Mouse (Mus musculus): Measurements from ENCODE around the gene Tenm4.

DNA sequence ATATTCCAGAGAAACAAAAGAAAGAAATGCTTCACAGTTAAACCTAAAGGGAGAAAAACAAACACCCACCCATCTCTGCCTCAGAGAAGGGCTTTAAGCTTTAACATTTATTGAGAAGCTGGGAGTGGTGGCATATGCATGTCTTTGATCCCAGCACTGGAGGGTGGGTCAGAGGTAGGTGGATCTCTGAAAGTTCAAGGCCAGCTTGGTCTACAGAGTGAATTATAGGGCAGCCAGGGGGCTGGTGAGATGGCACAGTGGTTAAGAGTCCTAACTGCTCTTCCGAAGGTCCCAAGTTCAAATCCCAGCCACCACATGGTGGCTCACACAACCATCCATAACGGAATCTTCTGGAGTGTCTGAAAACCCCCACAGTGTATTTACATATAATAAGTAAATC, 581.7 kb downstream of the Tenm4 start:
- TF ChIP-seq CTCF (IDR thresholded peaks at IDR 0.05; ENCODE audit: low read depth): no peak
- no peak for TF ChIP-seq EP300 (IDR thresholded peaks at IDR 0.05; ENCODE audit: low read depth)

Measured in liver, embryonic 14.5 days (tissue).